Mouse (Mus musculus) liver, adult 2 months (tissue): ENCODE data around the gene Mre11a. TPM values are rescaled to one million over a fixed set of nuclear protein-coding genes. Genes with fewer than 3 reads are reported as not detected.

Source experiments
- DNase-seq: peaks from one replicate; pipeline ENCODE4 v3.0.0-alpha.2; 2011; ENCODE audit warnings: low read depth, low spot score; ENCODE audit errors: extremely low read depth
- H3K27ac ChIP-seq: fragments of 200-500 bp; replicated peaks from 2 replicates; pipeline ENCODE4 v1.5.1; 2012; ENCODE audit warnings: low read depth, mild to moderate bottlenecking, control low read depth, inconsistent platforms, low read length; ENCODE audit not compliant: insufficient read depth
- H3K27me3 ChIP-seq: fragments of 200-500 bp; 2 replicates; pipeline ENCODE4 v1.6.1; 2012; ENCODE audit warnings: mild to moderate bottlenecking, moderate library complexity, low read length, inconsistent platforms; ENCODE audit not compliant: control insufficient read depth, insufficient read depth
- H3K36me3 ChIP-seq: fragments of 200-500 bp; 2 replicates; pipeline ENCODE4 v1.6.1; 2012; ENCODE audit warnings: low read length, inconsistent platforms; ENCODE audit not compliant: control insufficient read depth, insufficient read depth
- H3K4me1 ChIP-seq: fragments of 200-500 bp; 2 replicates; pipeline ENCODE4 v1.6.1; 2011; ENCODE audit warnings: low read length; ENCODE audit not compliant: control insufficient read depth, insufficient read depth
- H3K4me3 ChIP-seq: fragments of 200-500 bp; 2 replicates; pipeline ENCODE4 v1.5.1; 2011; ENCODE audit warnings: low read depth, mild to moderate bottlenecking, control low read depth, low read length, moderate library complexity; ENCODE audit not compliant: insufficient read depth
- H3K79me2 ChIP-seq: fragments of 200-500 bp; 2 replicates; pipeline ENCODE4 v1.6.1; 2012; ENCODE audit warnings: inconsistent platforms, mild to moderate bottlenecking, low read length, moderate library complexity; ENCODE audit not compliant: control insufficient read depth, insufficient read depth
- H3K9ac ChIP-seq: fragments of 200-500 bp; 2 replicates; pipeline ENCODE4 v1.6.1; 2012; ENCODE audit warnings: low read depth, mild to moderate bottlenecking, control low read depth, inconsistent platforms, low read length
- CTCF ChIP-seq: fragments of 200-500 bp; IDR thresholded peaks from 2 replicates; pipeline ENCODE4 v1.5.1; 2011; ENCODE audit warnings: low read depth, low read length, control low read depth
- POLR2A ChIP-seq: fragments of 200-500 bp; IDR thresholded peaks from 2 replicates; pipeline ENCODE4 v1.6.1; 2011; ENCODE audit warnings: low read length, control low read depth; ENCODE audit not compliant: insufficient read depth; ENCODE audit errors: extremely low read depth
- WGBS: fragments of 180-500 bp; shearing (Covaris S2); methylation state at CpG from one replicate; pipeline ENCODE4 v1.1.7; 2018; 5-methylcytosine and 5-hydroxymethylcytosine counted together
- polyA plus RNA-seq: library from polyadenylated mRNA; depleted of rRNA; stranded (reverse); fragments of >200 nt; gene quantifications from 2 replicates; pipeline ENCODE4 v1.2.3, GENCODE M21; 2012; rRNA removed
- total RNA-seq: library from RNA; depleted of rRNA; stranded (reverse); fragments of >200 nt; gene quantifications from 2 replicates; pipeline ENCODE4 v1.2.3, GENCODE M21; 2014; rRNA removed

Mre11a gene
- total RNA-seq (4.0 and 5.7 TPM in 2 replicates), polyA plus RNA-seq (1.6 TPM in 2 replicates)

- under 1% methylated on average over 62 of the region's 62 CpGs for WGBS
- H3K4me1 ChIP-seq: peaks cover 2% of the 10 kb centered on the region; the same call in 1 of the 2 replicates
- peaks cover 16% of the 10 kb centered on the region for H3K36me3 ChIP-seq
- peak within 1 kb of the TSS; percentile 91 for H3K9ac ChIP-seq
- peak within 1 kb of the TSS; percentile 56 for H3K27ac ChIP-seq
- peak; percentile 91 for DNase-seq
- no peaks in the 10 kb centered on the region; the same call in 1 of the 2 replicates for H3K79me2 ChIP-seq
- no peaks in the 10 kb centered on the region for H3K27me3 ChIP-seq
- TF ChIP-seq POLR2A: 0 out of 2 replicates have a peak, but pooled peaks have one; percentile 39
- no peak for TF ChIP-seq CTCF
- H3K4me3 ChIP-seq: peak within 1 kb of the TSS; percentile 87
These were observed at the start of gene Mre11a, which contains the start of gene Ankrd49 for GRCm38 (mm10) chr9:14784039-14785002. Gene Mre11a (plus strand): TSS chr9:14784654. Gene Ankrd49 (minus strand): TSS chr9:14784856.

GRCm38 (mm10) chr9:14739498-14740150 lies 44.8 kb upstream of the Mre11a start:
- no peak overlapping the region for H3K9ac ChIP-seq
- no peaks in the 10 kb centered on the region for H3K36me3 ChIP-seq
- WGBS: 60% methylated on average over 4 of the region's 4 CpGs
- TF ChIP-seq CTCF (no peak), POLR2A (no peak)
- no peak for DNase-seq
- H3K27ac ChIP-seq: no peak overlapping the region
- H3K79me2 ChIP-seq: no peaks in the 10 kb centered on the region
- no peaks in the 10 kb centered on the region for H3K27me3 ChIP-seq
- no peak overlapping the region for H3K4me3 ChIP-seq
- H3K4me1 ChIP-seq: no peaks in the 10 kb centered on the region

- H3K4me1 ChIP-seq: no peaks in the 10 kb centered on the region
- no peak within 1 kb of the TSS for H3K4me3 ChIP-seq
- TF ChIP-seq CTCF (no peak), POLR2A (no peak)
- H3K27ac ChIP-seq: no peak within 1 kb of the TSS
- whole genome bisulfite sequencing: 86% methylated on average over 19 of the region's 19 CpGs
- no peaks in the 10 kb centered on the region for H3K36me3 ChIP-seq
- no peak within 1 kb of the TSS for H3K9ac ChIP-seq
- H3K27me3 ChIP-seq: no peaks in the 10 kb centered on the region
- no peaks in the 10 kb centered on the region for H3K79me2 ChIP-seq
- DNase-seq: no peak
These were observed 44.1 kb upstream of the Mre11a start, which contains the start of gene Piwil4 for GRCm38 (mm10) chr9:14740151-14740924. Gene Piwil4 (minus strand): TSS chr9:14740733.

GRCm38 (mm10) chr9:14750901-14751502 lies 33.5 kb upstream of the Mre11a start:
- Histone ChIP-seq H3K4me3 (peak overlapping the region; percentile 63; the same call in 1 of the 2 replicates), H3K36me3 (no peaks in the 10 kb centered on the region), H3K27ac (no peak overlapping the region), H3K4me1 (no peaks in the 10 kb centered on the region), H3K9ac (no peak overlapping the region), H3K79me2 (no peaks in the 10 kb centered on the region), H3K27me3 (peaks cover 6% of the 10 kb centered on the region)
- DNase-seq: no peak
- WGBS: 67% methylated on average over 42 of the region's 42 CpGs
- TF ChIP-seq POLR2A (no peak), CTCF (no peak)

GRCm38 (mm10) chr9:14751503-14752000 lies 32.9 kb upstream of the Mre11a start:
- H3K27ac ChIP-seq: no peak overlapping the region
- no peaks in the 10 kb centered on the region for H3K4me1 ChIP-seq
- peak overlapping the region; percentile 62 for H3K9ac ChIP-seq
- no peak for DNase-seq
- H3K4me3 ChIP-seq: peak overlapping the region; percentile 63
- no peaks in the 10 kb centered on the region for H3K36me3 ChIP-seq
- H3K79me2 ChIP-seq: no peaks in the 10 kb centered on the region
- TF ChIP-seq POLR2A (no peak), CTCF (no peak)
- WGBS: 2% methylated on average over 50 of the region's 50 CpGs
- H3K27me3 ChIP-seq: peaks cover 6% of the 10 kb centered on the region
